Mouse (Mus musculus): Measurements from ENCODE around the gene Ddx42. TPM values are rescaled to one million over a fixed set of nuclear protein-coding genes. Genes with fewer than 3 reads are reported as not detected.
A peak's percentile ranks its signal among the peaks of the same experiment; 100 is the strongest.

Gene Ddx42
- total and polyA plus RNA-seq, 2 experiments from 2014 or later: 39.7 to 64.8 TPM

GRCm38 (mm10) chr11:106283371-106283770 lies 66.6 kb downstream of the Ddx42 start:
- H3K27ac ChIP-seq (ENCODE audit: low read depth, low read length): no peak overlapping the region
- no peaks in the 10 kb centered on the region for H3K9me3 ChIP-seq (ENCODE audit: low read length)
- H3K27me3 ChIP-seq (ENCODE audit: insufficient read depth, low read length): no peaks in the 10 kb centered on the region
- no peaks in the 10 kb centered on the region for H3K36me3 ChIP-seq (ENCODE audit: insufficient read depth, low read length)
- TF ChIP-seq CTCF (IDR thresholded peaks at IDR 0.05): no peak
- H3K4me1 ChIP-seq (ENCODE audit: insufficient read depth, low read length): no peaks in the 10 kb centered on the region
- DNase-seq (ENCODE audit: low spot score) (no peak), ATAC-seq (ENCODE audit: low FRiP score) (no peak)
- no peak overlapping the region for H3K4me3 ChIP-seq (ENCODE audit: low read depth, low read length)
- H3K9ac ChIP-seq (replicated peaks; ENCODE audit: low read length, poor library complexity, severe bottlenecking): no peak overlapping the region
- no peak overlapping the region for H3K4me2 ChIP-seq (ENCODE audit: low read depth, low read length, poor library complexity, severe bottlenecking)
- 87% methylated on average over 4 of the region's 4 CpGs for WGBS

GRCm38 (mm10) chr11:106284126-106284525 lies 67.4 kb downstream of the Ddx42 start:
- H3K27ac ChIP-seq (ENCODE audit: low read depth, low read length): no peak overlapping the region
- ATAC-seq (ENCODE audit: low FRiP score): no peak
- no peaks in the 10 kb centered on the region for H3K36me3 ChIP-seq (ENCODE audit: insufficient read depth, low read length)
- H3K9me3 ChIP-seq (ENCODE audit: low read length): no peaks in the 10 kb centered on the region
- no peak overlapping the region for H3K9ac ChIP-seq (replicated peaks; ENCODE audit: low read length, poor library complexity, severe bottlenecking)
- no peak for TF ChIP-seq CTCF (IDR thresholded peaks at IDR 0.05)
- 57% methylated on average over 8 of the region's 8 CpGs for WGBS
- H3K4me3 ChIP-seq (ENCODE audit: low read depth, low read length): no peak overlapping the region
- H3K27me3 ChIP-seq (ENCODE audit: insufficient read depth, low read length): no peaks in the 10 kb centered on the region
- no peak for DNase-seq (ENCODE audit: low spot score)
- H3K4me2 ChIP-seq (ENCODE audit: low read depth, low read length, poor library complexity, severe bottlenecking): no peak overlapping the region
- no peaks in the 10 kb centered on the region for H3K4me1 ChIP-seq (ENCODE audit: insufficient read depth, low read length)

GRCm38 (mm10) chr11:106286206-106286605 lies 69.5 kb downstream of the Ddx42 start:
- Histone ChIP-seq H3K4me3 (ENCODE audit: low read depth, low read length) (no peak overlapping the region), H3K27me3 (ENCODE audit: insufficient read depth, low read length) (no peaks in the 10 kb centered on the region), H3K4me1 (ENCODE audit: insufficient read depth, low read length) (no peaks in the 10 kb centered on the region), H3K27ac (ENCODE audit: low read depth, low read length) (no peak overlapping the region), H3K9me3 (ENCODE audit: low read length) (no peaks in the 10 kb centered on the region), H3K9ac (replicated peaks; ENCODE audit: low read length, poor library complexity, severe bottlenecking) (no peak overlapping the region), H3K36me3 (ENCODE audit: insufficient read depth, low read length) (no peaks in the 10 kb centered on the region), H3K4me2 (ENCODE audit: low read depth, low read length, poor library complexity, severe bottlenecking) (no peak overlapping the region)
- WGBS: 86% methylated on average over 7 of the region's 7 CpGs
- no peak for TF ChIP-seq CTCF (IDR thresholded peaks at IDR 0.05)
- no peak for ATAC-seq (ENCODE audit: low FRiP score)
- DNase-seq (ENCODE audit: low spot score): no peak

- H3K4me3 ChIP-seq (ENCODE audit: low read depth, low read length): no peak overlapping the region
- DNase-seq (ENCODE audit: low spot score) (no peak), ATAC-seq (ENCODE audit: low FRiP score) (no peak)
- 59% methylated on average over 11 of the region's 11 CpGs for WGBS
- no peak overlapping the region for H3K4me2 ChIP-seq (ENCODE audit: low read depth, low read length, poor library complexity, severe bottlenecking)
- H3K36me3 ChIP-seq (ENCODE audit: insufficient read depth, low read length): no peaks in the 10 kb centered on the region
- no peak overlapping the region for H3K9ac ChIP-seq (replicated peaks; ENCODE audit: low read length, poor library complexity, severe bottlenecking)
- no peaks in the 10 kb centered on the region for H3K4me1 ChIP-seq (ENCODE audit: insufficient read depth, low read length)
- no peaks in the 10 kb centered on the region for H3K9me3 ChIP-seq (ENCODE audit: low read length)
- no peaks in the 10 kb centered on the region for H3K27me3 ChIP-seq (ENCODE audit: insufficient read depth, low read length)
- H3K27ac ChIP-seq (ENCODE audit: low read depth, low read length): no peak overlapping the region
- TF ChIP-seq CTCF (IDR thresholded peaks at IDR 0.05): no peak
Measured at GRCm38 (mm10) chr11:106286987-106287386, 70.3 kb downstream of the Ddx42 start.

- Histone ChIP-seq H3K4me2 (ENCODE audit: low read depth, low read length, poor library complexity, severe bottlenecking) (no peak overlapping the region), H3K4me3 (ENCODE audit: low read depth, low read length) (no peak overlapping the region), H3K27me3 (ENCODE audit: insufficient read depth, low read length) (no peaks in the 10 kb centered on the region), H3K9me3 (ENCODE audit: low read length) (no peaks in the 10 kb centered on the region), H3K27ac (ENCODE audit: low read depth, low read length) (no peak overlapping the region), H3K4me1 (ENCODE audit: insufficient read depth, low read length) (no peaks in the 10 kb centered on the region), H3K36me3 (ENCODE audit: insufficient read depth, low read length) (no peaks in the 10 kb centered on the region), H3K9ac (replicated peaks; ENCODE audit: low read length, poor library complexity, severe bottlenecking) (no peak overlapping the region)
- ATAC-seq (ENCODE audit: low FRiP score) (no peak), DNase-seq (ENCODE audit: low spot score) (peak; percentile 79)
- TF ChIP-seq CTCF (IDR thresholded peaks at IDR 0.05): peak; percentile 37
- WGBS: 63% methylated on average over 8 of the region's 8 CpGs
Measured at GRCm38 (mm10) chr11:106289369-106289768, 72.6 kb downstream of the Ddx42 start.

DNA sequence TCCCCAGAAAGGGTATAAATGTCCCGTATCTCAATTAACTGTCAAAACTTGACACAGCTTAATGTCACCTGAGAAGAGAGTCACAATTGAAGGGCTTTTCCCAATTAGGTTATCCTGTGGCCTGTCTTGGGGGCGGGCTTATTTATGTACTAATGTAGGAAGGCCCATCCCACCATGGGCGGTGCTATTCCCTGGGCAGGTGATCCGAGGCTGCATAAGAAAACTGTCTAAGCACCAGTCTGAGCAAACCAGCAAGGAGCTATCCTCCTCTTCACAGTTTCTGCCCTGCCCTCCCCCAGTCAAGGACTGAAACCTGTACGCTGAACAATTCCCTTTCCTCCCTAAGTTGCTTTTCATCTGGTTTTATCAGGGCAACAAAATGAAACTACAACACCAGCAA lies 73.7 kb downstream of the Ddx42 start:
- Histone ChIP-seq H3K9me3 (ENCODE audit: low read length) (no peaks in the 10 kb centered on the region), H3K27ac (ENCODE audit: low read depth, low read length) (no peak overlapping the region), H3K36me3 (ENCODE audit: insufficient read depth, low read length) (no peaks in the 10 kb centered on the region), H3K9ac (replicated peaks; ENCODE audit: low read length, poor library complexity, severe bottlenecking) (no peak overlapping the region), H3K4me2 (ENCODE audit: low read depth, low read length, poor library complexity, severe bottlenecking) (no peak overlapping the region), H3K4me3 (ENCODE audit: low read depth, low read length) (no peak overlapping the region), H3K27me3 (ENCODE audit: insufficient read depth, low read length) (no peaks in the 10 kb centered on the region), H3K4me1 (ENCODE audit: insufficient read depth, low read length) (no peaks in the 10 kb centered on the region)
- ATAC-seq (ENCODE audit: low FRiP score): no peak
- no peak for DNase-seq (ENCODE audit: low spot score)
- no peak for TF ChIP-seq CTCF (IDR thresholded peaks at IDR 0.05)
- WGBS: 93% methylated on average over 5 of the region's 5 CpGs
